Mouse (Mus musculus) large intestine, adult 2 months (tissue): ENCODE results near the gene Orc1. TPM values are rescaled to one million over a fixed set of nuclear protein-coding genes. Genes with fewer than 3 reads are reported as not detected.

Source experiments
- DNase-seq: peaks from one replicate; pipeline ENCODE4 v3.0.0-alpha.2; 2012; ENCODE audit warnings: low read depth, low spot score
- WGBS: fragments of 180-500 bp; shearing (Covaris S2); methylation state at CpG from one replicate; pipeline ENCODE4 v1.1.7; 2018; 5-methylcytosine and 5-hydroxymethylcytosine counted together
- polyA plus RNA-seq: library from polyadenylated mRNA; depleted of rRNA; stranded (reverse); fragments of >200 nt; gene quantifications from 2 replicates; pipeline ENCODE4 v1.2.3, GENCODE M21; 2012; rRNA removed

The Orc1 gene
- 2.3 TPM in 2 replicates for polyA plus RNA-seq

- WGBS: under 1% methylated on average over 64 of the region's 64 CpGs
- DNase-seq: peak; percentile 93
Observed at GRCm38 (mm10) chr4:108578840-108579742, at the start of gene Orc1, which contains the start of gene Prpf38a. Gene Orc1, plus strand, starts transcription at chr4:108579423. Gene Prpf38a, minus strand, starts transcription at chr4:108579336.

- DNase-seq: no peak
- WGBS: 94% methylated on average over 2 of the region's 2 CpGs
Observed at GRCm38 (mm10) chr4:108539701-108540100, 39.5 kb upstream of the Orc1 start.

- WGBS: 74% methylated on average over 1 of the region's 1 CpGs
- DNase-seq: no peak
Observed at GRCm38 (mm10) chr4:108565026-108565425, 14.2 kb upstream of the Orc1 start.

- 75% methylated on average over 3 of the region's 3 CpGs for WGBS
Observed at GRCm38 (mm10) chr4:108572644-108573043, 6.6 kb upstream of the Orc1 start.

GRCm38 (mm10) chr4:108579743-108580411 lies 654 bp downstream of the Orc1 start:
- no peak for DNase-seq
- under 1% methylated on average over 16 of the region's 16 CpGs for WGBS

More at GRCm38 (mm10) chr4:108572644-108573043, 6.6 kb upstream of the Orc1 start:
- no peak for DNase-seq

GRCm38 (mm10) chr4:108593376-108593775 lies 14.2 kb downstream of the Orc1 start:
- no peak for DNase-seq
- 73% methylated on average over 2 of the region's 2 CpGs for WGBS

GRCm38 (mm10) chr4:108595785-108596184 lies 16.6 kb downstream of the Orc1 start:
- DNase-seq: no peak
- WGBS: 37% methylated on average over 1 of the region's 1 CpGs

- 54% methylated on average over 4 of the region's 4 CpGs for WGBS
Observed at GRCm38 (mm10) chr4:108598306-108598705, 19.1 kb downstream of the Orc1 start.

GRCm38 (mm10) chr4:108601870-108602269 lies 22.6 kb downstream of the Orc1 start:
- no peak for DNase-seq
- WGBS: 35% methylated on average over 7 of the region's 7 CpGs

More at GRCm38 (mm10) chr4:108598306-108598705, 19.1 kb downstream of the Orc1 start:
- no peak for DNase-seq

GRCm38 (mm10) chr4:108608651-108609050 lies 29.4 kb downstream of the Orc1 start:
- 93% methylated on average over 3 of the region's 3 CpGs for WGBS
- DNase-seq: no peak

GRCm38 (mm10) chr4:108610935-108611334 lies 31.7 kb downstream of the Orc1 start:
- DNase-seq: no peak
- WGBS: 91% methylated on average over 5 of the region's 5 CpGs

GRCm38 (mm10) chr4:108618586-108618985 lies 39.4 kb downstream of the Orc1 start:
- WGBS: 45% methylated on average over 4 of the region's 4 CpGs

GRCm38 (mm10) chr4:108619165-108619564 lies 39.9 kb downstream of the Orc1 start:
- DNase-seq: no peak
- WGBS: 2% methylated on average over 10 of the region's 10 CpGs

More at GRCm38 (mm10) chr4:108618586-108618985, 39.4 kb downstream of the Orc1 start:
- DNase-seq: no peak

GRCm38 (mm10) chr4:108619587-108620341 lies 40.5 kb downstream of the Orc1 start, which contains the start of gene Cc2d1b:
Gene Cc2d1b, plus strand, starts transcription at chr4:108619940.
- WGBS: under 1% methylated on average over 86 of the region's 86 CpGs
- DNase-seq: peak; percentile 78

GRCm38 (mm10) chr4:108620536-108620935 lies 41.3 kb downstream of the Orc1 start:
- 13% methylated on average over 8 of the region's 8 CpGs for WGBS
- no peak for DNase-seq

GRCm38 (mm10) chr4:108621504-108621903 lies 42.3 kb downstream of the Orc1 start:
- 95% methylated on average over 6 of the region's 6 CpGs for WGBS
- DNase-seq: no peak

GRCm38 (mm10) chr4:108627066-108627465 lies 47.8 kb downstream of the Orc1 start:
- 84% methylated on average over 5 of the region's 5 CpGs for WGBS
- no peak for DNase-seq

- DNase-seq: no peak
- WGBS: 93% methylated on average over 7 of the region's 7 CpGs
Observed at GRCm38 (mm10) chr4:108629363-108629880, 50.2 kb downstream of the Orc1 start.

GRCm38 (mm10) chr4:108630096-108630495 lies 50.9 kb downstream of the Orc1 start:
- WGBS: 91% methylated on average over 9 of the region's 9 CpGs
- DNase-seq: no peak
